In the genomic region with DNA sequence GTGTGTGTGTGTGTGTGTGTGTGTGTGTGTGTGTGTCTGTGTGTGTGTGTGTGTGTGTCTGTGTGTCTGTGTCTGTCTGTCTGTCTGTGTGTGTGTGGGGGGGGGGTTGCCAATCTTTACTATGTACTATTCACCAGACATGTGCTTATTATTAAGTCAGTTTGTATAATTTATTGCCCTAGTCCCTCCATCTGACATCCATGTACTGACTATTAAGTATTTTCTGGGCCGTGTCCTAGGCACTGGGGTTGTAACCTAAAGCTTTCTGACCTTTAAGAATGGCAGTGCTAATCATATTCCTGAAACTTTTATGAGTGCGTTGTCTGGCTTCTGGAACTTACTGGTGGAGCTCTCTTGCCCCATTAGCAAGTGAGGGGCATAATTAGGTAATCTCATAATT, we compare ENCODE assay signal across 15 mouse cellular contexts. TPM values are rescaled to one million over a fixed set of nuclear protein-coding genes. Genes with fewer than 3 reads are reported as not detected.
"Had no signal": no experiment of that assay in that cellular context is flagged by ENCODE, and none has a peak within 500 bp of the region (broad histone marks: within the 10 kb centered on the region; RNA-seq: fewer than 3 reads in every experiment).

No protein-coding gene starts in this region.

- DNase-seq: gastrocnemius, postnatal 14 days; gastrocnemius, postnatal 36 days; heart, adult 11 months; heart, adult 2 months; heart, postnatal 14 days; heart, postnatal 36 days; kidney, adult 18-20 months; kidney, adult 8-10 months; kidney, postnatal 10 days; kidney, postnatal 25 days; kidney, postnatal 4 days; left cerebral cortex, postnatal 4 days had no signal

RNA-seq across cellular contexts. Expression of a gene that starts 2.7 kb away (rescaled TPM):
- total RNA-seq: gastrocnemius, adult 18-20 months; gastrocnemius, postnatal 36 days; heart, adult 2 months; heart, postnatal 14 days; heart, postnatal 36 days; hematopoietic stem cell, adult 5-6 weeks; liver, adult 2 months had no signal
